Mouse (Mus musculus) CH12.LX (cell line): Measurements from ENCODE around the gene Amer3. TPM values are rescaled to one million over a fixed set of nuclear protein-coding genes. Genes with fewer than 3 reads are reported as not detected.

ENCODE experiments used
- DNase-seq: peaks from one replicate; pipeline ENCODE4 v3.0.0-alpha.2; 2013; ENCODE audit errors: extremely low read depth
- H3K27ac ChIP-seq: 2 replicates; pipeline ENCODE4 v1.5.1; 2012; ENCODE audit warnings: low read depth, mild to moderate bottlenecking, control low read depth, moderate library complexity; ENCODE audit not compliant: insufficient read depth
- H3K27me3 ChIP-seq: replicated peaks from 2 replicates; pipeline ENCODE3; 2012; ENCODE audit warnings: inconsistent platforms
- H3K36me3 ChIP-seq, 2 experiments: replicated peaks in 1 of 2; 2 replicates each; pipeline versions ENCODE3 to v1.6.1; 2012; ENCODE audit warnings: inconsistent platforms in 1 of 2, low read length in 1 of 2, mild to moderate bottlenecking in 1 of 2, mixed read lengths in 1 of 2, moderate library complexity in 1 of 2; ENCODE audit not compliant: control insufficient read depth in 1 of 2, insufficient read depth in 1 of 2
- H3K4me1 ChIP-seq, 2 experiments: 2 replicates each; pipeline ENCODE4 v1.6.1; 2012; ENCODE audit warnings: inconsistent platforms in 1 of 2, moderate library complexity in 1 of 2; ENCODE audit not compliant: insufficient read depth in 2 of 2, control insufficient read depth in 1 of 2
- H3K4me2 ChIP-seq: 2 replicates; pipeline ENCODE4 v1.6.1; 2012; ENCODE audit warnings: low read depth, mild to moderate bottlenecking, control low read depth; ENCODE audit not compliant: poor library complexity, insufficient read depth, severe bottlenecking
- H3K4me3 ChIP-seq, 3 experiments: fragments of 150-350 bp in 1 of 3; sonication (generic) in 1 of 3; replicated peaks in 1 of 3; 2 replicates each; pipeline versions ENCODE3 to v1.5.1; 2011 to 2012; ENCODE audit warnings: low read depth in 2 of 3, low read length in 2 of 3, mild to moderate bottlenecking in 2 of 3, moderate library complexity in 2 of 3, control low read depth in 1 of 3, improper control_type of control experiment in 1 of 3, inconsistent platforms in 1 of 3, mixed read lengths in 1 of 3; ENCODE audit not compliant: poor library complexity in 1 of 3
- H3K79me2 ChIP-seq: replicated peaks from 2 replicates; pipeline ENCODE4 v1.6.1; 2012; ENCODE audit warnings: mild to moderate bottlenecking, moderate library complexity; ENCODE audit not compliant: control insufficient read depth, poor library complexity, insufficient read depth, severe bottlenecking; ENCODE audit errors: extremely low read depth
- H3K9ac ChIP-seq: 2 replicates; pipeline ENCODE4 v1.6.1; 2012; ENCODE audit warnings: low read depth, mild to moderate bottlenecking, control low read depth, moderate library complexity; ENCODE audit not compliant: insufficient read depth
- H3K9me3 ChIP-seq: replicated peaks from 2 replicates; pipeline ENCODE3; 2012; ENCODE audit warnings: low read length, inconsistent platforms, mixed read lengths
- BHLHE40 ChIP-seq: IDR thresholded peaks from 2 replicates; pipeline ENCODE4 v1.6.1; 2011; ENCODE audit warnings: mild to moderate bottlenecking, low read depth, low read length, improper control_type of control experiment
- CHD1 ChIP-seq: IDR thresholded peaks from 2 replicates; pipeline ENCODE4 v1.6.1; 2012; ENCODE audit warnings: low read depth, low read length, improper control_type of control experiment, inconsistent platforms
- CHD2 ChIP-seq: IDR thresholded peaks from 2 replicates; pipeline ENCODE4 v1.6.1; 2011; ENCODE audit warnings: low read length, improper control_type of control experiment
- CTCF ChIP-seq, 2 experiments: IDR thresholded peaks in 1 of 2; conservative IDR thresholded peaks in 1 of 2; 2 replicates each; pipeline ENCODE4 v1.5.1; 2011 to 2012; ENCODE audit warnings: low read depth in 2 of 2, low read length in 2 of 2, improper control_type of control experiment in 1 of 2, inconsistent platforms in 1 of 2, mild to moderate bottlenecking in 1 of 2, moderate library complexity in 1 of 2
- E2F4 ChIP-seq: IDR thresholded peaks from 2 replicates; pipeline ENCODE4 v1.6.1; 2011; ENCODE audit warnings: low read depth, low read length, improper control_type of control experiment; ENCODE audit not compliant: insufficient replicate concordance
- ELF1 ChIP-seq: IDR thresholded peaks from 2 replicates; pipeline ENCODE4 v1.6.1; 2014; ENCODE audit warnings: low read depth, mild to moderate bottlenecking, inconsistent platforms, low read length, improper control_type of control experiment
- EP300 ChIP-seq: IDR thresholded peaks from 2 replicates; pipeline ENCODE4 v1.6.1; 2011; ENCODE audit warnings: low read length, improper control_type of control experiment
- ETS1 ChIP-seq: conservative IDR thresholded peaks from 2 replicates; pipeline ENCODE4 v1.6.1; 2012; ENCODE audit warnings: low read depth, mild to moderate bottlenecking, inconsistent platforms, low read length, improper control_type of control experiment, moderate library complexity
- GABPA ChIP-seq: IDR thresholded peaks from 2 replicates; pipeline ENCODE4 v1.6.1; 2012; ENCODE audit warnings: low read depth, low read length, improper control_type of control experiment, inconsistent platforms; ENCODE audit not compliant: insufficient replicate concordance
- HCFC1 ChIP-seq: IDR thresholded peaks from 2 replicates; pipeline ENCODE4 v1.6.1; 2012; ENCODE audit warnings: low read depth, mild to moderate bottlenecking, inconsistent platforms, low read length, improper control_type of control experiment
- IRF4 ChIP-seq: IDR thresholded peaks from 2 replicates; pipeline ENCODE4 v1.6.1; 2014; ENCODE audit warnings: low read depth, mild to moderate bottlenecking, inconsistent platforms, low read length, improper control_type of control experiment
- JUN ChIP-seq: IDR thresholded peaks from 2 replicates; pipeline ENCODE4 v1.6.1; 2011; ENCODE audit warnings: low read depth, mild to moderate bottlenecking, low read length, improper control_type of control experiment, moderate library complexity; ENCODE audit not compliant: insufficient read depth
- JUND ChIP-seq: conservative IDR thresholded peaks from 2 replicates; pipeline ENCODE4 v1.6.1; 2011; ENCODE audit warnings: low read depth, low read length, improper control_type of control experiment
- KAT2A ChIP-seq: IDR thresholded peaks from 2 replicates; pipeline ENCODE4 v1.6.1; 2012; ENCODE audit warnings: low read length, improper control_type of control experiment, inconsistent platforms; ENCODE audit not compliant: insufficient replicate concordance
- MAFK ChIP-seq: IDR thresholded peaks from 2 replicates; pipeline ENCODE4 v1.6.1; 2011; ENCODE audit warnings: low read length, improper control_type of control experiment; ENCODE audit not compliant: insufficient replicate concordance
- MAX ChIP-seq: IDR thresholded peaks from 2 replicates; pipeline ENCODE4 v1.6.1; 2011; ENCODE audit warnings: low read length, improper control_type of control experiment
- MAZ ChIP-seq: IDR thresholded peaks from 2 replicates; pipeline ENCODE4 v1.6.1; 2012; ENCODE audit warnings: low read depth, mild to moderate bottlenecking, inconsistent platforms, low read length, improper control_type of control experiment, moderate library complexity
- MEF2A ChIP-seq: IDR thresholded peaks from 2 replicates; pipeline ENCODE4 v1.6.1; 2014; ENCODE audit warnings: low read depth, mild to moderate bottlenecking, inconsistent platforms, low read length, improper control_type of control experiment, borderline replicate concordance
- MXI1 ChIP-seq: IDR thresholded peaks from 2 replicates; pipeline ENCODE4 v1.6.1; 2011; ENCODE audit warnings: mild to moderate bottlenecking, low read depth, low read length, improper control_type of control experiment
- MYC ChIP-seq: IDR thresholded peaks from 2 replicates; pipeline ENCODE4 v1.6.1; 2011; ENCODE audit warnings: low read depth, mild to moderate bottlenecking, improper control_type of control experiment, low read length
- NELFE ChIP-seq: IDR thresholded peaks from 2 replicates; pipeline ENCODE4 v1.6.1; 2011; ENCODE audit warnings: low read depth, low read length, improper control_type of control experiment
- NRF1 ChIP-seq: IDR thresholded peaks from 2 replicates; pipeline ENCODE4 v1.6.1; 2014; ENCODE audit warnings: low read depth, mild to moderate bottlenecking, inconsistent platforms, low read length, improper control_type of control experiment, moderate library complexity
- PAX5 ChIP-seq: IDR thresholded peaks from 2 replicates; pipeline ENCODE4 v1.6.1; 2012; ENCODE audit warnings: low read length, inconsistent platforms, mixed read lengths
- POLR2A ChIP-seq: IDR thresholded peaks from 2 replicates; pipeline ENCODE4 v1.6.1; 2011; ENCODE audit warnings: low read depth, mild to moderate bottlenecking, improper control_type of control experiment, low read length
- POLR2AphosphoS2 ChIP-seq: IDR thresholded peaks from 2 replicates; pipeline ENCODE4 v1.6.1; 2011; ENCODE audit warnings: low read depth, low read length, improper control_type of control experiment
- RAD21 ChIP-seq: IDR thresholded peaks from 2 replicates; pipeline ENCODE4 v1.6.1; 2011; ENCODE audit warnings: low read depth, mild to moderate bottlenecking, low read length, improper control_type of control experiment, moderate library complexity
- RCOR1 ChIP-seq: conservative IDR thresholded peaks from 2 replicates; pipeline ENCODE4 v1.6.1; 2012; ENCODE audit warnings: low read depth, mild to moderate bottlenecking, inconsistent platforms, low read length, improper control_type of control experiment
- SIN3A ChIP-seq: IDR thresholded peaks from 2 replicates; pipeline ENCODE4 v1.6.1; 2012; ENCODE audit warnings: low read length, improper control_type of control experiment, inconsistent platforms
- SMC3 ChIP-seq: IDR thresholded peaks from 2 replicates; pipeline ENCODE4 v1.6.1; 2011; ENCODE audit warnings: low read depth, low read length, improper control_type of control experiment
- TBP ChIP-seq: conservative IDR thresholded peaks from 2 replicates; pipeline ENCODE4 v1.6.1; 2011; ENCODE audit warnings: low read depth, low read length, improper control_type of control experiment
- TCF12 ChIP-seq: IDR thresholded peaks from 2 replicates; pipeline ENCODE4 v1.6.1; 2014; ENCODE audit warnings: low read depth, mild to moderate bottlenecking, inconsistent platforms, low read length, improper control_type of control experiment
- UBTF ChIP-seq: IDR thresholded peaks from 2 replicates; pipeline ENCODE4 v1.6.1; 2012; ENCODE audit warnings: low read depth, mild to moderate bottlenecking, inconsistent platforms, low read length, improper control_type of control experiment, moderate library complexity
- USF1 ChIP-seq: IDR thresholded peaks from 2 replicates; pipeline ENCODE4 v1.6.1; 2014; ENCODE audit warnings: low read depth, mild to moderate bottlenecking, inconsistent platforms, low read length, improper control_type of control experiment
- USF2 ChIP-seq: conservative IDR thresholded peaks from 2 replicates; pipeline ENCODE4 v1.6.1; 2011; ENCODE audit warnings: low read depth, low read length, improper control_type of control experiment
- ZC3H11A ChIP-seq: IDR thresholded peaks from 2 replicates; pipeline ENCODE4 v1.6.1; 2012; ENCODE audit warnings: low read depth, mild to moderate bottlenecking, inconsistent platforms, low read length, improper control_type of control experiment
- ZKSCAN1 ChIP-seq: IDR thresholded peaks from 2 replicates; pipeline ENCODE4 v1.6.1; 2012; ENCODE audit warnings: low read depth, inconsistent platforms, low read length, improper control_type of control experiment, borderline replicate concordance
- ZMIZ1 ChIP-seq: IDR thresholded peaks from 2 replicates; pipeline ENCODE4 v1.6.1; 2012; ENCODE audit warnings: low read depth, mild to moderate bottlenecking, inconsistent platforms, low read length, improper control_type of control experiment
- ZNF384 ChIP-seq: IDR thresholded peaks from 2 replicates; pipeline ENCODE4 v1.6.1; 2012; ENCODE audit warnings: low read depth, low read length, improper control_type of control experiment, inconsistent platforms
- dilution Hi-C: fragments of 300-500 bp; cut with MboI; formaldehyde crosslinking; loops from 2 replicates; pipeline ENCODE4 v1.14.3; 2020; ENCODE audit warnings: low sequenced_read_pairs; ENCODE audit not compliant: extremely low pct_unique_long_range_greater_than_20kb, extremely low pct_ligation_motif_present
- in situ Hi-C: fragments of 300-500 bp; cut with MboI; formaldehyde crosslinking; loops from 3 replicates; pipeline ENCODE4 v1.14.3; 2019; ENCODE audit warnings: low sequenced_read_pairs, low pct_ligation_motif_present, low pct_unique_long_range_greater_than_20kb, mixed read lengths
- polyA plus RNA-seq: library from polyadenylated mRNA; unstranded; fragments of >175 nt; gene quantifications from 2 replicates; pipeline ENCODE4 v1.2.1, GENCODE M21; 2012; ENCODE audit warnings: low read depth; ENCODE audit not compliant: insufficient read length
- total RNA-seq, 2 experiments: library from RNA; depleted of rRNA; stranded (reverse); fragments of 300-350 nt in 1 of 2; fragments of >200 nt in 1 of 2; gene quantifications; 2 replicates each; pipeline ENCODE4 v1.2.3; 2012 to 2014

Gene Amer3
- total and polyA plus RNA-seq, 3 experiments: 0.04 to 0.20 (median 0.17) TPM

DNA sequence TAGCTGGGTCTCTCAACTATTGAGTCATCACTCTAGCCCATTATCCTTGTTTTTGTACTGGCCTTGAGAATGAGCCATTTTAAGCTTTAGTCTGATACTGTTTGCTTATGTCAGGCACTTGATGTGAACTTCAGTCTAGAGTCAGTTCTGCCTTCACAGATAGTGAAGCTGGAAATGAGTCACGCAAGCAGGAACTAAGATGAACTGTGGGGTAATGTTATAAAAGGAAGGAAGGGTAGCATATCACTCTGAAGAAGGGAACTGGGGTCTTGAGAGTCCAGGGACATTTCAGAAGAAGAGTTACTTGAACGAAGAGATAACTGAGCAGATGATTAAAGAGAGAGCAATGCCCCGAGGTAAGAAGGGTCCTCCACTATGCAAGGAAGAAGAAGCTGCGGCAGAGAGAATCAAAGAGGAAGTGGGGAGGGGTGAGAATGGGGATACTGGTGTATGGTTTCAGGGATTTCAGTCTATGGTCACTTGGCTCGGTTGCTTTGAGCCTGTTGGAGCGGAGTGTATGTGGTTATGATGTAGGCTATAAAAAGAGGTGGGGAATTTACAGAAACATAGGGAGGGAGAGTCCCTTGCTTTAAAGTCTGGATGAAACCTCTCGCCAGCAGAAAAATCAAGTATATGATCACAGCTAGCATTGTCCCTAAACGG lies 14.9 kb upstream of the Amer3 start:
- Histone ChIP-seq H3K9me3 (no peaks in the 10 kb centered on the region), H3K79me2 (no peaks in the 10 kb centered on the region), H3K4me3 (no peak overlapping the region), H3K4me2 (peak overlapping the region; percentile 84), H3K36me3 (no peaks in the 10 kb centered on the region), H3K27ac (peak overlapping the region; percentile 79), H3K9ac (peak overlapping the region; percentile 26; the same call in 1 of the 2 replicates), H3K4me1 (peaks cover 3 to 19% of the 10 kb centered on the region in 2 experiments), H3K27me3 (no peaks in the 10 kb centered on the region)
- DNase-seq: peak; percentile 89
- 0 out of 2 replicates have a peak, but pooled peaks have one; percentile 11 for TF ChIP-seq TCF12
- 0 out of 2 replicates have a peak, but pooled peaks have one; percentile 3 for TF ChIP-seq MAFK
- no peak for TF ChIP-seq MXI1
- TF ChIP-seq MAZ: no peak; the same call in 1 of the 2 replicates
- no peak for TF ChIP-seq USF1
- TF ChIP-seq EP300: peak; percentile 68; the same call in 1 of the 2 replicates
- no peak for TF ChIP-seq SMC3
- TF ChIP-seq CHD1: no peak
- no peak; the same call in 1 of the 2 replicates for TF ChIP-seq RAD21
- no peak for TF ChIP-seq POLR2A
- no peak for TF ChIP-seq POLR2AphosphoS2
- TF ChIP-seq KAT2A: no peak
- no peak for TF ChIP-seq ZKSCAN1
- TF ChIP-seq JUN: no peak
- no peak for TF ChIP-seq E2F4
- TF ChIP-seq NRF1: no peak
- TF ChIP-seq NELFE: no peak
- TF ChIP-seq ETS1: peak; percentile 55
- TF ChIP-seq SIN3A: no peak
- TF ChIP-seq TBP: no peak
- TF ChIP-seq GABPA: no peak
- no peak for TF ChIP-seq PAX5
- TF ChIP-seq JUND: peak; percentile 72; the same call in 1 of the 2 replicates
- TF ChIP-seq HCFC1: no peak
- no peak for TF ChIP-seq USF2
- TF ChIP-seq IRF4: peak; percentile 71
- TF ChIP-seq MEF2A: peak; percentile 85
- TF ChIP-seq RCOR1: no peak; the same call in 1 of the 2 replicates
- 0 out of 2 replicates have a peak, but pooled peaks have one; percentile 26 for TF ChIP-seq BHLHE40
- TF ChIP-seq MYC: no peak
- no peak for TF ChIP-seq ZC3H11A
- TF ChIP-seq MAX: no peak
- TF ChIP-seq ZNF384: no peak
- TF ChIP-seq CTCF (conservative IDR thresholded peaks at IDR 0.05 in 1 of 2, IDR thresholded peaks at IDR 0.05 in 1 of 2; ENCODE audit: low read depth in 2 of 2, low read length in 2 of 2): no peak
- peak; percentile 57; the same call in 1 of the 2 replicates for TF ChIP-seq CHD2
- peak; percentile 53; the same call in 1 of the 2 replicates for TF ChIP-seq ELF1
- no peak for TF ChIP-seq ZMIZ1
- no peak for TF ChIP-seq UBTF
- in situ Hi-C loops (no loop called here), dilution Hi-C loops (no loop called here)
